ENCODE assay signal across 31 mouse cellular contexts in genomic region chr6:131339309-131339708, GRCm38 (mm10). TPM values are rescaled to one million over a fixed set of nuclear protein-coding genes. Genes with fewer than 3 reads are reported as not detected.
A peak's percentile ranks its signal among the peaks of the same experiment; 100 is the strongest.
DNase-seq lines count a peak whose midpoint lies in the region; ATAC-seq lines count a peak whose summit lies in the region.
"Had no signal": no experiment of that assay in that cellular context is flagged by ENCODE, and none has a peak within 500 bp of the region (broad histone marks: within the 10 kb centered on the region; RNA-seq: fewer than 3 reads in every experiment).

No protein-coding gene starts in this region.

- H3K4me1 ChIP-seq in intestine, embryonic 15.5 days (replicated peaks) = no peaks in the 10 kb centered on the region
- no peaks in the 10 kb centered on the region for H3K4me1 ChIP-seq in stomach, embryonic 16.5 days (ENCODE audit: control insufficient read depth, insufficient read depth, low read length)
- H3K4me1 ChIP-seq: embryonic facial prominence, embryonic 12.5 days; embryonic facial prominence, embryonic 15.5 days; forebrain, embryonic 10.5 days; forebrain, embryonic 13.5 days; heart, embryonic 13.5 days had no signal

- no peak overlapping the region for H3K4me2 ChIP-seq in intestine, embryonic 15.5 days (replicated peaks)
- no peak overlapping the region for H3K4me2 ChIP-seq in stomach, embryonic 16.5 days (ENCODE audit: low read depth, low read length)
- H3K4me2 ChIP-seq: embryonic facial prominence, embryonic 12.5 days; embryonic facial prominence, embryonic 15.5 days; forebrain, embryonic 13.5 days; heart, embryonic 13.5 days; hindbrain, embryonic 14.5 days had no signal

- intact Hi-C loops in gastrocnemius, postnatal 36 days (cut with DNase I) = no loop called here

- H3K27me3 ChIP-seq in intestine, embryonic 15.5 days (replicated peaks) = no peaks in the 10 kb centered on the region
- H3K27me3 ChIP-seq in stomach, embryonic 16.5 days (ENCODE audit: control insufficient read depth, insufficient read depth, low read length) = no peaks in the 10 kb centered on the region
- H3K27me3 ChIP-seq: embryonic facial prominence, embryonic 12.5 days; embryonic facial prominence, embryonic 15.5 days; forebrain, embryonic 13.5 days; heart, embryonic 13.5 days had no signal

- H3K9me3 ChIP-seq in intestine, embryonic 15.5 days = no peaks in the 10 kb centered on the region
- no peaks in the 10 kb centered on the region for H3K9me3 ChIP-seq in stomach, embryonic 16.5 days (replicated peaks; ENCODE audit: control insufficient read depth, low read length)
- H3K9me3 ChIP-seq: embryonic facial prominence, embryonic 12.5 days; embryonic facial prominence, embryonic 15.5 days; G1E had no signal

- peak; percentile 51 for DNase-seq in 3T3-L1 (ENCODE audit: low read depth, low spot score)
- DNase-seq in large intestine, adult 2 months (ENCODE audit: low read depth, low spot score) = peak; percentile 88
- DNase-seq in gastrocnemius, postnatal 36 days = no peak
- DNase-seq in thymus, postnatal 0 days (ENCODE audit: low spot score) = no peak
- no peak for DNase-seq in right cerebral cortex, adult 2 months (ENCODE audit: low spot score in 2 of 2)
- DNase-seq in spleen, postnatal 14 days (ENCODE audit: low spot score in 2 of 2) = no peak
- DNase-seq: adrenal gland, adult 2 months; adrenal gland, postnatal 14 days; B cell, adult 2 months; cerebellum, adult 11 months; cerebellum, adult 2 months; cerebellum, adult 9-11 months; cerebellum, postnatal 25 days; gastrocnemius, adult 2 months; gastrocnemius, postnatal 14 days; heart, adult 18-20 months; heart, postnatal 14 days; heart, postnatal 4 days had no signal

- WGBS in intestine, embryonic 15.5 days = 73% methylated on average over 3 of the region's 3 CpGs
- 26% methylated on average over 3 of the region's 3 CpGs for WGBS in large intestine, adult 2 months
- 73% methylated on average over 3 of the region's 3 CpGs for WGBS in stomach, embryonic 16.5 days

- H3K36me3 ChIP-seq in intestine, embryonic 15.5 days = no peaks in the 10 kb centered on the region
- no peaks in the 10 kb centered on the region for H3K36me3 ChIP-seq in stomach, embryonic 16.5 days (ENCODE audit: control insufficient read depth, insufficient read depth, low read length)
- H3K36me3 ChIP-seq: embryonic facial prominence, embryonic 12.5 days; embryonic facial prominence, embryonic 15.5 days; forebrain, embryonic 10.5 days; G1E; heart, embryonic 13.5 days had no signal

- H3K9ac ChIP-seq in intestine, embryonic 15.5 days = no peak overlapping the region
- no peak overlapping the region for H3K9ac ChIP-seq in stomach, embryonic 16.5 days (ENCODE audit: low read length)
- H3K9ac ChIP-seq: embryonic facial prominence, embryonic 12.5 days; embryonic facial prominence, embryonic 15.5 days; forebrain, embryonic 13.5 days; heart, embryonic 13.5 days; hindbrain, embryonic 14.5 days had no signal

- ATAC-seq in intestine, embryonic 15.5 days = peak; percentile 96
- ATAC-seq in stomach, embryonic 16.5 days (ENCODE audit: insufficient read depth, low FRiP score) = peak; percentile 56; the same call in 1 of the 2 replicates
- ATAC-seq: forebrain, embryonic 13.5 days; forebrain, embryonic 16.5 days; hindbrain, postnatal 0 days had no signal

- no peak overlapping the region for H3K27ac ChIP-seq in intestine, embryonic 15.5 days
- H3K27ac ChIP-seq in stomach, embryonic 16.5 days (ENCODE audit: low read length) = no peak overlapping the region
- H3K27ac ChIP-seq: embryonic facial prominence, embryonic 12.5 days; embryonic facial prominence, embryonic 15.5 days; forebrain, embryonic 10.5 days; forebrain, embryonic 13.5 days; gastrocnemius, adult 2 months; heart, embryonic 13.5 days; hindbrain, embryonic 14.5 days; hindbrain, postnatal 0 days had no signal

- H3K4me3 ChIP-seq in intestine, embryonic 15.5 days (replicated peaks) = no peak overlapping the region
- H3K4me3 ChIP-seq in stomach, embryonic 16.5 days (replicated peaks; ENCODE audit: low read length) = no peak overlapping the region
- H3K4me3 ChIP-seq: embryonic facial prominence, embryonic 12.5 days; embryonic facial prominence, embryonic 15.5 days; erythroblast, embryonic 14.5 days; forebrain, embryonic 10.5 days; forebrain, embryonic 13.5 days; gastrocnemius, adult 2 months; heart, embryonic 13.5 days had no signal

RNA-seq across cellular contexts. Expression of gene Styk1, which starts 14.1 kb away (rescaled TPM):
- 11.3 and 13.8 TPM in 2 replicates for polyA plus RNA-seq in intestine, embryonic 15.5 days (2015; fragmentation: Nextera tagmentation; extraction: Ambion mirVana)
- 40.8 and 66.7 TPM in 2 replicates for polyA plus RNA-seq in large intestine, adult 2 months (2012; rRNA removed)
- 12.1 and 15.6 TPM in 2 replicates for polyA plus RNA-seq in stomach, embryonic 16.5 days (2015; fragmentation: Nextera tagmentation; extraction: Ambion mirVana)
- 1 to 10 TPM in 1 of 2 experiments, under 1 TPM in 1; 0.59 to 1.4 TPM for total RNA-seq in gastrocnemius, postnatal 36 days (2021)
- 0.14 and 0.32 TPM in 2 replicates for polyA plus RNA-seq in thymus, postnatal 0 days (2015; fragmentation: Nextera tagmentation; extraction: Ambion mirVana)
- total RNA-seq: CH12.LX had no signal
- polyA plus RNA-seq: adrenal gland, adult 2 months; erythroblast, embryonic 14.5 days; G1E had no signal

RNA-seq across cellular contexts. Expression of gene Magohb, which starts 46.3 kb away (rescaled TPM):
- polyA plus RNA-seq in intestine, embryonic 15.5 days (2015; fragmentation: Nextera tagmentation; extraction: Ambion mirVana) = 53.8 and 68.5 TPM in 2 replicates
- 3.0 and 3.3 TPM in 2 replicates for polyA plus RNA-seq in large intestine, adult 2 months (2012; rRNA removed)
- polyA plus RNA-seq in stomach, embryonic 16.5 days (2015; fragmentation: Nextera tagmentation; extraction: Ambion mirVana) = 42.4 and 51.3 TPM in 2 replicates
- total RNA-seq in gastrocnemius, postnatal 36 days (2021) = 1 to 10 TPM; 2.6 to 4.5 TPM
- polyA plus RNA-seq in thymus, postnatal 0 days (2015; fragmentation: Nextera tagmentation; extraction: Ambion mirVana) = 66.5 and 68.5 TPM in 2 replicates
- total RNA-seq: G1E had no signal
- polyA plus RNA-seq: adrenal gland, adult 2 months; G1E had no signal

RNA-seq across cellular contexts. Expression of gene Ybx3, which starts 49.0 kb away (rescaled TPM):
- 52.7 and 57.6 TPM in 2 replicates for polyA plus RNA-seq in intestine, embryonic 15.5 days (2015; fragmentation: Nextera tagmentation; extraction: Ambion mirVana)
- 67.0 and 76.5 TPM in 2 replicates for polyA plus RNA-seq in large intestine, adult 2 months (2012; rRNA removed)
- 32.7 and 39.8 TPM in 2 replicates for polyA plus RNA-seq in stomach, embryonic 16.5 days (2015; fragmentation: Nextera tagmentation; extraction: Ambion mirVana)
- 1,000 to 10,000 TPM; 1,485 to 1,638 TPM for total RNA-seq in gastrocnemius, postnatal 36 days (2021)
- polyA plus RNA-seq in thymus, postnatal 0 days (2015; fragmentation: Nextera tagmentation; extraction: Ambion mirVana) = 39.0 and 47.6 TPM in 2 replicates

Comparison
In these comparisons a context has a peak if more than half of its experiments do, and no peak if none do; other contexts are left out.
1. DNase-seq: peak in 3T3-L1 (single experiment) and large intestine, adult 2 months (single experiment); none in gastrocnemius, postnatal 36 days (0 of 2), thymus, postnatal 0 days (single experiment), right cerebral cortex, adult 2 months (0 of 2) and spleen, postnatal 14 days (0 of 2).
2. RNA of gene Magohb, which starts 46.3 kb away (polyA plus RNA-seq): 53.8 to 68.5 TPM in intestine, embryonic 15.5 days, 66.5 to 68.5 TPM in thymus, postnatal 0 days and 42.4 to 51.3 TPM in stomach, embryonic 16.5 days; 3.0 to 3.3 TPM in large intestine, adult 2 months; every median in the first group is over 10 times any median in the second.